ENCODE assay signal across 11 mouse cellular contexts in the genomic region with DNA sequence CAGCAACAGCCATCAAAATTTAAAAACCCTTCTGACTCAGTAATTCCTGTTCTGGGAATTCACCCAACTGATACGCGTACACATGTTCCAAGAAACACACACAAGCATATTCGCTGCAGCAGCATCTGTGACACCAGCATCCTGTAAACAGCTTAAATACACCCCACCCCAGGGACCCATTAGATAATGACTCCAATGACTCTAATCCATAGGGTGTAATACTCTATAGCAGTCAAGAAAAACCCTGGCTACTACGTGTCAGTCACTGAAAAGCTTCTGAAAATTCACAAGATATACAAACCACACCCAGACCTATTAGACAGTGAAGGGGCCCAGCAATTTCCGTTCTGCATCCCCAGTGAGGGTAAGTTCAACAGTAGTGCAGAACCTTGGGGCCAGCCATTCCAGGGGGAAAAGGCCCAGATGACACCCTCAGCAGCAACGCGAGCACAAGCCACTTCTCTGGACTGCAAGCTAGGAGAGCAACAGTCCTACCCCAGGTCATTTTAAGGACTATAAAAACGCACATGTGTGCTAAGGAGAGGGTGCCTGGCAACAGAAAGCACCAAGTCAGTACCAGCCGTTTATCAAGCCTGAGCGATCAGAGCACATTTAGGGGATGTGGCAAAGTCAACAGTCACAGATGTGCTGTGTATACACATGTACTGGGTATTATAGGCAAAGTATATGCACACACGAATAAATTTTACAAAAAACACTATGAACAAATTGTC. TPM values are rescaled to one million over a fixed set of nuclear protein-coding genes. Genes with fewer than 3 reads are reported as not detected.
A peak's percentile ranks its signal among the peaks of the same experiment; 100 is the strongest.
DNase-seq lines count a peak whose midpoint lies in the region; ATAC-seq lines count a peak whose summit lies in the region.
"Had no signal": no experiment of that assay in that cellular context is flagged by ENCODE, and none has a peak within 500 bp of the region (broad histone marks: within the 10 kb centered on the region; RNA-seq: fewer than 3 reads in every experiment).

No protein-coding gene starts in this region.

- H3K27ac ChIP-seq in neural tube, embryonic 14.5 days (ENCODE audit: low read depth, low read length) = no peak overlapping the region
- no peak overlapping the region for H3K27ac ChIP-seq in midbrain, embryonic 15.5 days
- H3K27ac ChIP-seq: lung, embryonic 15.5 days had no signal

- H3K4me1 ChIP-seq in neural tube, embryonic 14.5 days (ENCODE audit: control insufficient read depth, insufficient read depth, low read length) = peaks cover 17% of the 10 kb centered on the region
- peaks cover 28% of the 10 kb centered on the region for H3K4me1 ChIP-seq in midbrain, embryonic 15.5 days

- no peak overlapping the region for H3K9ac ChIP-seq in neural tube, embryonic 14.5 days (replicated peaks; ENCODE audit: low read depth, low read length)
- no peak overlapping the region for H3K9ac ChIP-seq in midbrain, embryonic 15.5 days
- H3K9ac ChIP-seq: lung, embryonic 15.5 days had no signal

- intact Hi-C loops in heart, postnatal 10 days (cut with DNase I) = no loop called here

- no peaks in the 10 kb centered on the region for H3K27me3 ChIP-seq in neural tube, embryonic 14.5 days (ENCODE audit: control insufficient read depth, insufficient read depth, low read length)
- no peaks in the 10 kb centered on the region for H3K27me3 ChIP-seq in midbrain, embryonic 15.5 days (replicated peaks)
- H3K27me3 ChIP-seq: lung, embryonic 15.5 days had no signal

- ATAC-seq in CD4-positive, CD25-positive, alpha-beta regulatory T cell, adult 4 months = peak; percentile 56
- 0 out of 2 replicates have a peak, but pooled peaks have one; percentile 26 for ATAC-seq in neural tube, embryonic 14.5 days (ENCODE audit: low read depth)
- ATAC-seq in midbrain, embryonic 15.5 days (replicated peaks) = no peak

- H3K36me3 ChIP-seq in neural tube, embryonic 14.5 days (ENCODE audit: control insufficient read depth, insufficient read depth, low read length) = 0 out of 2 replicates have a peak, but pooled peaks cover 5% of the 10 kb centered on the region
- H3K36me3 ChIP-seq in midbrain, embryonic 15.5 days (replicated peaks) = no peaks in the 10 kb centered on the region

- 38% methylated on average over 11 of the region's 11 CpGs for WGBS in neural tube, embryonic 14.5 days
- WGBS in midbrain, embryonic 15.5 days = 63% methylated on average over 11 of the region's 11 CpGs

- H3K4me3 ChIP-seq in neural tube, embryonic 14.5 days (ENCODE audit: low read depth, low read length) = no peak overlapping the region
- no peak overlapping the region for H3K4me3 ChIP-seq in midbrain, embryonic 15.5 days
- H3K4me3 ChIP-seq: lung, embryonic 15.5 days had no signal

- H3K4me2 ChIP-seq in neural tube, embryonic 14.5 days (ENCODE audit: low read depth, low read length) = no peak overlapping the region
- H3K4me2 ChIP-seq in midbrain, embryonic 15.5 days = no peak overlapping the region
- H3K4me2 ChIP-seq: lung, embryonic 15.5 days had no signal

- H3K9me3 ChIP-seq in neural tube, embryonic 14.5 days (ENCODE audit: control insufficient read depth, low read length) = no peaks in the 10 kb centered on the region
- H3K9me3 ChIP-seq in midbrain, embryonic 15.5 days = no peaks in the 10 kb centered on the region
- H3K9me3 ChIP-seq: lung, embryonic 15.5 days had no signal

- DNase-seq in heart, postnatal 10 days = peak; percentile 36 to 40
- DNase-seq in heart, adult 8-10 months (ENCODE audit: low spot score) = no peak
- DNase-seq in fibroblast of lung, adult 2 months (ENCODE audit: low read depth) = peak; percentile 39
- DNase-seq in cerebellum, adult 9-10 months = no peak
- no peak for DNase-seq in cerebellum, adult 8-10 months
- DNase-seq: gastrocnemius, postnatal 14 days had no signal

RNA-seq across cellular contexts. Expression of gene A730071L15Rik, which starts 15.5 kb away (rescaled TPM):
- total RNA-seq in heart, postnatal 10 days (2021) = under 1 TPM in 1 of 2 experiments, not detected in 1; 0.26 TPM
- total RNA-seq in heart, adult 8-10 months (2022) = not detected
- polyA plus RNA-seq in CD4-positive, CD25-positive, alpha-beta regulatory T cell, adult 4 months (2017; shearing (Covaris generic)) = under 1 TPM in 1 of 2 experiments, not detected in 1; 0.56 TPM
- 0.64 and 0.83 TPM in 2 replicates for polyA plus RNA-seq in neural tube, embryonic 14.5 days (2014; fragmentation: Nextera tagmentation; extraction: Ambion mirVana)
- polyA plus RNA-seq in midbrain, embryonic 15.5 days (2015; fragmentation: Nextera tagmentation; extraction: Ambion mirVana) = 0.48 and 0.56 TPM in 2 replicates
- total RNA-seq: layer of hippocampus, adult 18-20 months had no signal

RNA-seq across cellular contexts. Expression of gene Nudcd3, which starts 15.8 kb away (rescaled TPM):
- 10 to 100 TPM; 65.7 to 68.2 TPM for total RNA-seq in heart, postnatal 10 days (2021)
- 10 to 100 TPM; 64.5 to 75.3 (median 71.5) TPM for total RNA-seq in heart, adult 8-10 months (2022)
- 10 to 100 TPM; 32.3 to 52.0 TPM for polyA plus RNA-seq in CD4-positive, CD25-positive, alpha-beta regulatory T cell, adult 4 months (2017; shearing (Covaris generic))
- polyA plus RNA-seq in neural tube, embryonic 14.5 days (2014; fragmentation: Nextera tagmentation; extraction: Ambion mirVana) = 58.0 and 65.5 TPM in 2 replicates
- polyA plus RNA-seq in midbrain, embryonic 15.5 days (2015; fragmentation: Nextera tagmentation; extraction: Ambion mirVana) = 73.8 and 77.2 TPM in 2 replicates

RNA-seq across cellular contexts. Expression of gene Npc1l1, which starts 45.6 kb away (rescaled TPM):
- not detected for total RNA-seq in heart, postnatal 10 days (2021)
- total RNA-seq in heart, adult 8-10 months (2022) = under 1 TPM in 1 of 4 experiments, not detected in 3; 0.06 TPM
- polyA plus RNA-seq in CD4-positive, CD25-positive, alpha-beta regulatory T cell, adult 4 months (2017; shearing (Covaris generic)) = under 1 TPM; 0.07 to 0.13 TPM
- 0.05 and 0.26 TPM in 2 replicates for polyA plus RNA-seq in neural tube, embryonic 14.5 days (2014; fragmentation: Nextera tagmentation; extraction: Ambion mirVana)
- 0.06 and 0.08 TPM in 2 replicates for polyA plus RNA-seq in midbrain, embryonic 15.5 days (2015; fragmentation: Nextera tagmentation; extraction: Ambion mirVana)

Comparison
In these comparisons a context has a peak if more than half of its experiments do, and no peak if none do; other contexts are left out.
1. DNase-seq: peak in heart, postnatal 10 days (2 of 2) and fibroblast of lung, adult 2 months (single experiment); none in heart, adult 8-10 months (single experiment), cerebellum, adult 9-10 months (single experiment) and cerebellum, adult 8-10 months (single experiment).